Mouse (Mus musculus): ENCODE results near the gene Fank1. TPM values are rescaled to one million over a fixed set of nuclear protein-coding genes. Genes with fewer than 3 reads are reported as not detected.

The Fank1 gene
- total RNA-seq, 4 experiments from 2014 or later = not detected

GRCm38 (mm10) chr7:133768027-133768426 lies 8.6 kb upstream of the Fank1 start:
- DNase-seq (ENCODE audit: low spot score) = no peak

GRCm38 (mm10) chr7:133768517-133768916 lies 8.1 kb upstream of the Fank1 start:
- no peak for DNase-seq (ENCODE audit: low spot score)

GRCm38 (mm10) chr7:133775179-133775578 lies 1.5 kb upstream of the Fank1 start:
- no peak for DNase-seq (ENCODE audit: low spot score)

- DNase-seq (ENCODE audit: low spot score) = no peak
Measured at GRCm38 (mm10) chr7:133775796-133776625, 650 bp upstream of the Fank1 start.

GRCm38 (mm10) chr7:133781583-133781982 lies 4.9 kb downstream of the Fank1 start:
- no peak for DNase-seq (ENCODE audit: low spot score)

GRCm38 (mm10) chr7:133781991-133782390 lies 5.3 kb downstream of the Fank1 start:
- DNase-seq (ENCODE audit: low spot score) = no peak

GRCm38 (mm10) chr7:133782717-133783435 lies 6.2 kb downstream of the Fank1 start, which contains the start of gene Dhx32:
TSS of gene Dhx32 (minus strand) at chr7:133782726.
- peak; percentile 69 for DNase-seq (ENCODE audit: low spot score)

DNA sequence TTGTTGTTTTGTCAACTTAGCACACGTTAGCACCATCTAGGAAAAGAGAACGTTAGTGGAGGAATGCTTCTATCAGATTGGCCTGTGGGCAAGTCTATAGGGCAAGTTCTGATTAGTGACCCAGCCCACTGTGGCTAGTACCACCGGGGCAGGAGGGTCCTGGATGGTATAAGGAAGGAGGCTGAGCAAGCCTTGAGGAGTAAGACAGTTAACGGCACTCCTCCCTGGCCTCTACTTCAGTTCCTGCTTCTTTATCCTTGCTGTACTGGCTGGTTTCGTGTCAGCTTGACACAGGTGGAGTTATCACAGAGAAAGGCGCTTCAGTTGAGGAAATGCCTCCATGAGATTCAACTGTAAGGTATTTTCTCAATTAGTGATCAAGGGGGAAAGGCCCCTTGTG lies 10.9 kb downstream of the Fank1 start:
- no peak for DNase-seq (ENCODE audit: low spot score)

- no peak for DNase-seq (ENCODE audit: low spot score)
Measured at GRCm38 (mm10) chr7:133788147-133788546, 11.5 kb downstream of the Fank1 start.

DNA sequence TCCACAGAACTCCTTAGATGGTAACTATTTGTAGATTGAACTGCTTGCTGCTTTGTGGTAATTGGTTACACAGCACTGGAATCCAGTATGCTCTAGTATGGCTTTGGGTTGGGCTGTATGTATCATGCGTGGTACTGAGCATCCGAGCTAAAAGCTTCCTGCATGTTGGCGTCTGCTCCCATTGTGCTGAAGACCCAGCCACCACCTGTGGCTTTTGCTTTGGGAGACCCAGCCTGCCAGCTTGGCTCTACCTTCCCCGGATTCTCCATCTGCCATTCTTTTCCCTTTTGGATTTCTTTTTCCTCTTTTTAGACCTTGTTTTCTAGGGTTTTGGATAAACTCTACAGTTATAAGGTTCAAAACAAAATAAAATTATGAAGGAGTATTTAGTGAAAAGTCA lies 13.5 kb downstream of the Fank1 start:
- no peak for DNase-seq (ENCODE audit: low spot score)

DNA sequence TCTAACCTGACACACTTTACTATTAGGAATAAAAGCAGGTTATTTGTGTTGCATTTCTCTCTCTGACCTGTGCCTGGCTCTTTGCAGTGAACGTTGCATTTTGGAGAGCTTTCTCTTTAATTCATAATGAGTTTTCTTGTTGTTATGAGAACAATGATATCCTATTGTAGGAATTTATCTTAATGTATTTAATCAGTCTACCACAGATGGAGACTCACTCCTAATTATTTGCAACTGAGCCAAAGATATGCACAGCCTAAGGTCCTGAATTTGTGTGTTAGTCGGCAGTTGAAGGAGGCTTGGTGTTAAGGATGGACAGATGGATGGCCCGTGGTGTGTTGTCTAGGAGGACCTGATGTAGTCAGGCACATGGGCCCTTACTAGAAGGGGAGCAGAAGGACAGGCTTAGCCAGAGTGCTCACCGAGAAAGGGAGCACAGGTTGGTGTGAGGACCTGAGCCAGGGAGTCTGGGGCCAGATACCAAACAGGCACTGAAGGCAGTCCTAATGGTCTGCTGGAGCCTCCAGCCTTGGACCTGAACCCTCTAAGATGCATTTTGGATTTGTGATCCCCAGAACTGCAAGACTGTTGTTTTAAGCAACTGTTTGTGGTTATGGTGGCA lies 14.1 kb downstream of the Fank1 start:
- no peak for DNase-seq (ENCODE audit: low spot score)

- no peak for DNase-seq (ENCODE audit: low spot score)
Measured at GRCm38 (mm10) chr7:133792771-133793170, 16.1 kb downstream of the Fank1 start.

DNA sequence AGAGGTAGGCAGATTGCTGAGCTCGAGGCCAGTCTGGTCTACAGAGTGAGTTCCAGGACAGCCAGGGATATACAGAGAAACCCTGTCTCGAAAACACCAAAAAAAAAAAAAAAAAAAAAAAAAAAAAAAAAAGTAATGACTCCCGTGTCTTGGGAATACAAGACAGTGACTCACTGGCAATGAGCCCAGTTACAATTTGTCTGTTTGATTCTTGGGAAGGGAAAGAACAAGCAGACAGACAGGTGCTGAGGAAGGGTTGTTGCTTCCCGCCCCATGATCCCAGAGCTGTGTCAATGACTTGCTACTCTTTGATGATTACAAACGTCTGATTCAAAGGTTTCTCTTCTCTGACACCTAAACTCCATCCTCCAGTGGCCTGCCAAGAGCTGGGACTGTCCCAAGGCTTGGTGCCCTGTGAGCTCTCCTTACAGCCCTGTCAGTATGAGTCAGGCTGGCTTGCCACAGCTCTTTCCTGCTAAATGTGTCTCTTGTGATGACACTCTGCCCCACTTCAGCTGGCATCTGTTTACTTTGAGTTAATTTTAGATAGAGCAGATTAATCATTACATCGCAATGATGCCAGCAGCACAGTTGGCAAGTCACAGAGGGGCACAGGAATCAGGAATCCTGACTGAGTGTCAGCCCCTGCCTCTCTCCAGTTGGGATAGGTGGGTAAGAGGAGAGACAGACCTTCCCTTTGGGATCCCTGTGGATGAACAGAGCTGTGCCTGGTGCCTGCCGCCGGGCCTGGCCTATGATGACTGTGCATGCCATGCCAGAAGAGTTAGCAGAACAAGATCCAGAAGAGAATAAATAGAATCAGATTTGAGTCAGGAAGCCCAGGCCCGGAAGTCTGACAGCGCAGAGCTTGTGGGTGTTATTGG lies 16.8 kb downstream of the Fank1 start:
- DNase-seq (ENCODE audit: low spot score) = peak; percentile 49

DNA sequence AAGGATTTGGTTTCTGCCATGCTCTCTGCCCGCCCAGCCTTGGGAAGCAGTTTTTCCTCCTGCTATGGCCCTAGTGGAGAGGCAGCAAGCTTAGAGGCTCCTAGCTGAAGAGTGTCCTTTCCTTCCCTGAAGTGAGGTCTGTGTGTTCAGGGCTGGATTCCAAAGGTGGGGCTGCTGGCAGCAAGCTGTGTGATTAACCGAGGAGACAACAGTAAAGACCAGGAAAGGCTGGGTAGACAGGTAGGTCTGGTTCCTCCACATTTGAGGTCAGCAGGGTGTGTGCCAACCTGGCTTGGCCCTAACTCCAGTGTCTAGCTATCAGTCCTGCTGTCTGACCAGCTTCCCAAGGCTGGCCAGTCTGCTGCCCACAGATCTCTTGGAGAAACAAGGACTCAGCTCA lies 18.1 kb downstream of the Fank1 start:
- no peak for DNase-seq (ENCODE audit: low spot score)

GRCm38 (mm10) chr7:133799928-133800327 lies 23.3 kb downstream of the Fank1 start:
- no peak for DNase-seq (ENCODE audit: low spot score)

GRCm38 (mm10) chr7:133801823-133802222 lies 25.2 kb downstream of the Fank1 start:
- no peak for DNase-seq (ENCODE audit: low spot score)

GRCm38 (mm10) chr7:133805614-133806175 lies 29.0 kb downstream of the Fank1 start:
- DNase-seq (ENCODE audit: low spot score) = peak; percentile 24

GRCm38 (mm10) chr7:133812927-133813326 lies 36.3 kb downstream of the Fank1 start:
- no peak for DNase-seq (ENCODE audit: low spot score)

DNA sequence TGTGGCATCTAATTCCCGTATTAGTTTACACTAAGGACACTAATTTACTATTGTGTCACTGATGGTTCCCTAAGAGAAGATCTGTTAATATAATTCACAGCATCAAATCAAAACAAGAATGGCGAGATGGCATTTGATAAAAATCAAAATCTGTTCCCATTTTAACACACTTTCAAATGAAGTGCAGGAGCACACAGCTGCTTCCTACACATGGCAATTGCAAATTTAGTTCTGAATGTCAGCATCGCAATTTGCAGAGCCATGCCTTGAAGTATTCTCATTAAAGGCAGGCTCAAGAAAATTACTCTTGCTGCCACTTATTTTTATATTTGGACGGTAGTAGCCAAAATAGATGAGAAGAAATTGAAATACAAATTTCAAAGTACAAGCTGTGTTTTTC lies 36.7 kb downstream of the Fank1 start:
- DNase-seq (ENCODE audit: low spot score) = no peak

- no peak for DNase-seq (ENCODE audit: low spot score)
Measured at GRCm38 (mm10) chr7:133823751-133824150, 47.1 kb downstream of the Fank1 start.

GRCm38 (mm10) chr7:133824579-133824978 lies 47.9 kb downstream of the Fank1 start:
- no peak for DNase-seq (ENCODE audit: low spot score)

Data from heart, adult 8-10 months (tissue).